Mouse (Mus musculus): ENCODE results near the gene 6030445D17Rik. TPM values are rescaled to one million over a fixed set of nuclear protein-coding genes. Genes with fewer than 3 reads are reported as not detected.

The 6030445D17Rik gene
- polyA plus RNA-seq, 1 experiment: 0.31 TPM

DNA sequence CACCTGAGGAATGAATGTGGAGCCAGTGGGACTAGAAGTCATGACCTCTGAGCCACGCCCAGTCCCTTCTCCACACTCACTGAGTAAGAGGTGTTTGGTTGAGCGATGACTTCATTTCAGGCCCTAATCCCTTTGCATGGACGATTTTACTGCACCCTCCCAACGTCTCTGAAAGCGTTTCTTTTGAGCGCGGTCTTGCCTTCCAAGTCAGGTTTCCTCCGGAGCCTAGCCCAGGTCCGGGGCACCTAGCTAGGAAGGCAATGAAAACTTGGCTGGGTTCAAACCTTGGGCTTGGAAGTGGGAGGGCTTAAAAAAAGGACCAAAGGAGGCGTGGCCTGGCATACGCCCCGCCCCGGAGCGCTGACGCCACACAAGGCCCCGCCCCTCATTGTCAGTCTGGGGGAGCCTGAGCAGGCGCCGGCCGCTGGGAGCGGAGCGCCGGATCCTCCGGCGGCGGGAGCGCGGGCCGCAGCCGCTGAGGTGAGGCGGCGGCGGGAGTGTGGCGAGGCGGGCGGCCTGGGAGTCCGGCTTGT is 7.4 kb downstream of the 6030445D17Rik start, which contains the start of gene Luzp1:
Luzp1 (plus strand) TSS at position 391 of the 533 bp plus-strand sequence.
- Histone ChIP-seq H3K27me3 (replicated peaks; ENCODE audit: control insufficient read depth, insufficient read depth, low read length) (no peaks in the 10 kb centered on the region), H3K4me3 (ENCODE audit: insufficient read depth, low read depth, low read length) (peak within 1 kb of the TSS; percentile 94), H3K27ac (ENCODE audit: insufficient read depth, low read depth, low read length) (peak within 1 kb of the TSS; percentile 75), H3K36me3 (ENCODE audit: control insufficient read depth, insufficient read depth, low read length) (no peaks in the 10 kb centered on the region), H3K4me1 (ENCODE audit: control insufficient read depth, insufficient read depth, low read length) (peaks cover 10% of the 10 kb centered on the region)
- peak; percentile 97 for DNase-seq
- WGBS: 1% methylated on average over 36 of the region's 36 CpGs
- TF ChIP-seq POLR2A (IDR thresholded peaks at IDR 0.05; ENCODE audit: low read depth, low read length) (peak; percentile 67), CTCF (conservative IDR thresholded peaks at IDR 0.05; ENCODE audit: insufficient read depth, insufficient read length, low read depth, low read length) (no peak)

DNA sequence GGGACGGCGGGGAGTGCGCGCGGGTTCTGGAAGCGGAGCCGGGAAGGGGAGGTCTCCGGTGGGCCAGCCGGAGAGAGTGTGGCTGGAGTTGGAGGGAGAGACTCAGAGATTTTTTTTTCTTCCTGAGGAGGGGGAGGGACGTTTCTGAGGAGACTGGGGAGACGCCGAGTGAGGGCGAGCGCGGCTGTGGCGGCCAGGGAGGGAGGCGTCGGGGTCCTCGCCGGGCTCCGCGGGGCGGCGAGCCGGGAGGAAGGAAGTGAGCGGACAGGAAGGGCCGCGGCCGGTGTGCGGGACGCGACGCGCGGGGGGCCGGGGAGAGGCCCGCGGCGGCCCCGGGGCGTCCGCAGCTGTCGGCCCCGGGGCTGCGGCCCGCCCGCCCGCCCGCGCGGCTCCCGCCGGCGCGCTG is 7.9 kb downstream of the 6030445D17Rik start:
- no peak for TF ChIP-seq POLR2A (IDR thresholded peaks at IDR 0.05; ENCODE audit: low read depth, low read length)
- TF ChIP-seq CTCF (conservative IDR thresholded peaks at IDR 0.05; ENCODE audit: insufficient read depth, insufficient read length, low read depth, low read length): no peak
- Histone ChIP-seq H3K27ac (ENCODE audit: insufficient read depth, low read depth, low read length) (peak overlapping the region; percentile 75), H3K4me1 (ENCODE audit: control insufficient read depth, insufficient read depth, low read length) (peaks cover 10% of the 10 kb centered on the region), H3K36me3 (ENCODE audit: control insufficient read depth, insufficient read depth, low read length) (no peaks in the 10 kb centered on the region), H3K27me3 (replicated peaks; ENCODE audit: control insufficient read depth, insufficient read depth, low read length) (no peaks in the 10 kb centered on the region), H3K4me3 (ENCODE audit: insufficient read depth, low read depth, low read length) (peak overlapping the region; percentile 94)
- DNase-seq: peak; percentile 80
- WGBS: under 1% methylated on average over 52 of the region's 55 CpGs

- Histone ChIP-seq H3K36me3 (ENCODE audit: control insufficient read depth, insufficient read depth, low read length) (no peaks in the 10 kb centered on the region), H3K27me3 (replicated peaks; ENCODE audit: control insufficient read depth, insufficient read depth, low read length) (no peaks in the 10 kb centered on the region), H3K4me1 (ENCODE audit: control insufficient read depth, insufficient read depth, low read length) (peaks cover 10% of the 10 kb centered on the region), H3K27ac (ENCODE audit: insufficient read depth, low read depth, low read length) (peak overlapping the region; percentile 75), H3K4me3 (ENCODE audit: insufficient read depth, low read depth, low read length) (peak overlapping the region; percentile 94)
- peak; percentile 64 for DNase-seq
- TF ChIP-seq POLR2A (IDR thresholded peaks at IDR 0.05; ENCODE audit: low read depth, low read length) (no peak), CTCF (conservative IDR thresholded peaks at IDR 0.05; ENCODE audit: insufficient read depth, insufficient read length, low read depth, low read length) (no peak)
- WGBS: under 1% methylated on average over 58 of the region's 58 CpGs
Measured at GRCm38 (mm10) chr4:136470347-136471071, 8.5 kb downstream of the 6030445D17Rik start.

- Histone ChIP-seq H3K27me3 (replicated peaks; ENCODE audit: control insufficient read depth, insufficient read depth, low read length) (no peaks in the 10 kb centered on the region), H3K27ac (ENCODE audit: insufficient read depth, low read depth, low read length) (no peak overlapping the region), H3K4me1 (ENCODE audit: control insufficient read depth, insufficient read depth, low read length) (peaks cover 5% of the 10 kb centered on the region; the same call in 1 of the 2 replicates), H3K4me3 (ENCODE audit: insufficient read depth, low read depth, low read length) (no peak overlapping the region), H3K36me3 (ENCODE audit: control insufficient read depth, insufficient read depth, low read length) (no peaks in the 10 kb centered on the region)
- WGBS: 96% methylated on average over 1 of the region's 1 CpGs
- no peak for TF ChIP-seq CTCF (conservative IDR thresholded peaks at IDR 0.05; ENCODE audit: insufficient read depth, insufficient read length, low read depth, low read length)
- no peak for TF ChIP-seq POLR2A (IDR thresholded peaks at IDR 0.05; ENCODE audit: low read depth, low read length)
- DNase-seq: no peak
Measured at GRCm38 (mm10) chr4:136476692-136477091, 14.6 kb downstream of the 6030445D17Rik start.

DNA sequence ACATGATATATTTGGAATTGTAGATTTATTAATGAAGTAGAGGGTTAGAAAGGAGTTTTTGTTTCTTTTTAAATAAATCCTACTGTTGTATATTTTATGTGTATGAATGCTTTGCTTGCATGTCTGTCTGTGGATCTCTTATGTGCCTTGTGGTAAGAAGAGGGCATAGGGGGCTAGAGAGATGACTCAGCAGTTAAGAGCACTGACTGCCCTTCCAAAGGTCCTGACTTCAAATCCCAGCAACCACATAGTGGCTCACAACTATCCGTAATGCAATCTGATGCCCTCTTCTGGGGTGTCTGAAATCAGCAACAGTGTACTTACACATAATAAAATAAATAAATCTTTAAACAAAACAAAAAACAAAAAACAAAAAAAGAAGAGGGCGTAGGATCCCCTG is 24.5 kb downstream of the 6030445D17Rik start:
- H3K27ac ChIP-seq (ENCODE audit: insufficient read depth, low read depth, low read length): no peak overlapping the region
- no peak overlapping the region for H3K4me3 ChIP-seq (ENCODE audit: insufficient read depth, low read depth, low read length)
- WGBS: 80% methylated on average over 2 of the region's 2 CpGs
- H3K4me1 ChIP-seq (ENCODE audit: control insufficient read depth, insufficient read depth, low read length): no peaks in the 10 kb centered on the region
- no peaks in the 10 kb centered on the region for H3K27me3 ChIP-seq (replicated peaks; ENCODE audit: control insufficient read depth, insufficient read depth, low read length)
- no peaks in the 10 kb centered on the region; the same call in 1 of the 2 replicates for H3K36me3 ChIP-seq (ENCODE audit: control insufficient read depth, insufficient read depth, low read length)
- DNase-seq: no peak
- TF ChIP-seq POLR2A (IDR thresholded peaks at IDR 0.05; ENCODE audit: low read depth, low read length) (no peak), CTCF (conservative IDR thresholded peaks at IDR 0.05; ENCODE audit: insufficient read depth, insufficient read length, low read depth, low read length) (no peak)

DNA sequence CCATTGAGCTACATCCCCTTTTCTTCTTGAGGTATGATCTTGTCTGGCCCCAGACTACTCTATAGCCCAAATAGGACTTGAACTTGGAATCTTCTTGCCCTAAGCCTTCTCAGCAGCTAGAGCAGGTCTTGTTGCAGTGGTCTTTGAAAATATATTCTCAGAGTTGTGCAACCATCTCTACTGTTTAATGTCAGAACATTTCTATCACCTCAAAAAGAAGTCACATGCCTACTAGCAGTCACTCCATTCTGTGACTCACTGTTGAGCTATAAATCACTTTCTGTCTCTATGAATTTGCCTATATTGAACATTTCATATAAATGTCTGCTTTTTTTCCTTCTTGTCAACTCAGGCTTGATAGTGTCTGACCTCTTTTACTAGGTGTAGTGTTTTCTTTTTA is 33.9 kb downstream of the 6030445D17Rik start:
- Histone ChIP-seq H3K4me1 (ENCODE audit: control insufficient read depth, insufficient read depth, low read length) (peaks cover 5% of the 10 kb centered on the region; the same call in 1 of the 2 replicates), H3K36me3 (ENCODE audit: control insufficient read depth, insufficient read depth, low read length) (no peaks in the 10 kb centered on the region), H3K27me3 (replicated peaks; ENCODE audit: control insufficient read depth, insufficient read depth, low read length) (no peaks in the 10 kb centered on the region), H3K4me3 (ENCODE audit: insufficient read depth, low read depth, low read length) (no peak overlapping the region), H3K27ac (ENCODE audit: insufficient read depth, low read depth, low read length) (no peak overlapping the region)
- no peak for DNase-seq
- no peak for TF ChIP-seq CTCF (conservative IDR thresholded peaks at IDR 0.05; ENCODE audit: insufficient read depth, insufficient read length, low read depth, low read length)
- TF ChIP-seq POLR2A (IDR thresholded peaks at IDR 0.05; ENCODE audit: low read depth, low read length): no peak
